Mouse (Mus musculus) hindbrain, embryonic 11.5 days (tissue): ENCODE results near the gene 4933415A04Rik. TPM values are rescaled to one million over a fixed set of nuclear protein-coding genes. Genes with fewer than 3 reads are reported as not detected.
A peak's percentile ranks its signal among the peaks of the same experiment; 100 is the strongest.

ENCODE experiments used
- ATAC-seq: fragments of 200-750 bp; cut with Nextera tagmentation; 2 replicates; pipeline ENCODE4 v1.8.0; 2017; ENCODE audit warnings: mild to moderate bottlenecking, moderate TSS enrichment, moderate library complexity; ENCODE audit not compliant: low FRiP score
- DNase-seq: peaks from one replicate; pipeline ENCODE4 v3.0.0-alpha.2; 2015; ENCODE audit warnings: low spot score
- H3K27ac ChIP-seq: fragments of 300-500 bp; sonication (generic); 2 replicates; pipeline ENCODE4 v1.5.1; 2014; ENCODE audit warnings: mild to moderate bottlenecking, low read depth, low read length
- H3K27me3 ChIP-seq: fragments of 300-500 bp; sonication (generic); 2 replicates; pipeline ENCODE4 v1.6.1; 2014; ENCODE audit warnings: mild to moderate bottlenecking, low read length, moderate library complexity, mixed read lengths; ENCODE audit not compliant: control insufficient read depth, insufficient read depth
- H3K36me3 ChIP-seq: fragments of 300-500 bp; sonication (generic); 2 replicates; pipeline ENCODE4 v1.6.1; 2014; ENCODE audit warnings: mild to moderate bottlenecking, low read length, moderate library complexity, mixed read lengths; ENCODE audit not compliant: control insufficient read depth, insufficient read depth
- H3K4me1 ChIP-seq: fragments of 300-500 bp; sonication (generic); replicated peaks from 2 replicates; pipeline ENCODE4 v1.6.1; 2014; ENCODE audit warnings: low read length, mixed read lengths; ENCODE audit not compliant: control insufficient read depth, insufficient read depth
- H3K4me2 ChIP-seq: fragments of 300-500 bp; sonication (generic); replicated peaks from 2 replicates; pipeline ENCODE4 v1.6.1; 2014; ENCODE audit warnings: mild to moderate bottlenecking, low read depth, low read length
- H3K4me3 ChIP-seq: fragments of 300-500 bp; sonication (generic); 2 replicates; pipeline ENCODE4 v1.5.1; 2014; ENCODE audit warnings: low read depth, low read length
- H3K9ac ChIP-seq: fragments of 300-500 bp; sonication (generic); 2 replicates; pipeline ENCODE4 v1.6.1; 2014; ENCODE audit warnings: low read depth, low read length
- H3K9me3 ChIP-seq: fragments of 300-500 bp; sonication (generic); 2 replicates; pipeline ENCODE4 v1.6.1; 2016; ENCODE audit warnings: low read length; ENCODE audit not compliant: control insufficient read depth
- WGBS: fragments of 180-500 bp; shearing (Covaris S2); extraction: QIAGEN DNeasy Blood & Tissue Kit; methylation state at CpG from one replicate; pipeline ENCODE4 v1.1.7; 2014; 5-methylcytosine and 5-hydroxymethylcytosine counted together
- polyA plus RNA-seq: library from polyadenylated mRNA; unstranded; fragments of >200 nt; fragmentation: Nextera tagmentation; extraction: Ambion mirVana; gene quantifications from 2 replicates; pipeline ENCODE4 v1.2.1, GENCODE M21; 2014

4933415A04Rik gene
- polyA plus RNA-seq, 1 experiment from 2014 or later = 8.5 TPM

DNA sequence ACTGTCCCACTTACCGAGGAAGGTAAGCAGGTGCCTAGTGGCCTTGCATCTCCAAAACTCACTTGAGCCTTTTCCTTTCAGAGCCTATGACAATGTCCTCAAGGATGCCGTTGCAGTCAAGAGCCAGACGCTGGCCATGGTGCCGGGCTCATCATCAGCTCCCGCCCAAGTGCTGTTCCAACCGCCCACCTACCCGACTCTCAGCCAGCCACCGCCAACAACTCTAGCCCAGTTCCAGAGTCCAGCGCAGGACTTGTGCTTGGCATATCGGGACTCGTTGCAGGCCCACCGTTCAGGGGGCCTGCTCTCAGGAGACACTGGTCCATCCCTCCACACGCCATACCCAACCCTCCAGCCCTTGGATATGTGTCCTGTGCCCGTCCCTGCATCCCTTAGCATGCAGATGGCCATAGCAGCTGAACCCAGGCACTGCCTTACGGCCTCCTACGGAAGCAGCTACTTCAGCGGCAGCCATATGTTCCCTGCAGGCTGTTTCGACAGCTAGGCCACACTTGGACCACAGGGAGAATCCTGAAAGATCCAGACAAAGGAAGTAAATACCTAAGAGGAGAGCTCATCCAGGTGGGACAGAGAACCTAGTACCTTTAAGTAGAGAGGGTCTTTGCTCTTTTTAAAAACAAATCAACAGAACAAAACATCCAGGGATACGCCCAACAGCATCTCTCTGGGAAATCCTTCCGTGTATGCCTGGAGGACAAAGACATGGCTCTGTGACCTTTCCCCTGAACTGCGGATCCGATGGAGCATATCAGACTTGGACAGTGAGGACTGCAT, 1.4 kb upstream of the 4933415A04Rik start:
- ATAC-seq (no peak), DNase-seq (no peak)
- Histone ChIP-seq H3K9me3 (no peaks in the 10 kb centered on the region), H3K4me3 (no peak overlapping the region), H3K27ac (no peak overlapping the region), H3K4me1 (0 out of 2 replicates have a peak, but pooled peaks cover 2% of the 10 kb centered on the region), H3K36me3 (0 out of 2 replicates have a peak, but pooled peaks cover 4% of the 10 kb centered on the region), H3K9ac (no peak overlapping the region), H3K4me2 (no peak overlapping the region), H3K27me3 (no peaks in the 10 kb centered on the region)
- 87% methylated on average over 22 of the region's 22 CpGs for WGBS

DNA sequence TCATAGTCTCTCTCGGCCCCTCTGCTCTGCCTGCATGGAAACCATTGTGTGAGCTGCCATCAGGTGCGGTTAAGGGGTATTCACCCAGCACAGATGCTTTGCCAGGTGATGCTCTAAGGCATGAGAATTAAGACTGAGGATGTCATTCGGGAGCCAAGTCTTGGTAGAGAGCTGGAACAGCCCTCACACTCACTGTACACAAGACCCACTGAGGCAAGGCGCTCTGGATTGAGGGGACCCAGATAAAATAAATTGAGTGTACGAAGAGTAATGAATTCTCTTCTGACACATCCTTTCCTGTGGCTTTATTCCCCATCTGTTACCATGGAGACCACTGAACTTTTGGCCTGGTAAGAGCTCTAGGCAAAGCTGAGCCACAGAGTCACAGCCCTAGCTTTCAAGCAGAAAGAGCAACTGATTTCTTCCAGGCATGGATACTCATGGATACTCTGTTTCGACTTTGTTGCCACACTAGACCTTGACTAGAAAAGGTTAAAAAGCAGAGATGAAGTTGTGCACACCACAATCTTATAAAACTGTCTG, 2.8 kb downstream of the 4933415A04Rik start:
- no peaks in the 10 kb centered on the region for H3K9me3 ChIP-seq
- H3K4me2 ChIP-seq = no peak overlapping the region
- no peak overlapping the region for H3K27ac ChIP-seq
- DNase-seq (no peak), ATAC-seq (peak; percentile 64)
- no peaks in the 10 kb centered on the region for H3K27me3 ChIP-seq
- 0 out of 2 replicates have a peak, but pooled peaks cover 2% of the 10 kb centered on the region for H3K4me1 ChIP-seq
- no peak overlapping the region for H3K9ac ChIP-seq
- H3K36me3 ChIP-seq = no peaks in the 10 kb centered on the region
- WGBS = 62% methylated on average over 6 of the region's 6 CpGs
- no peak overlapping the region for H3K4me3 ChIP-seq

DNA sequence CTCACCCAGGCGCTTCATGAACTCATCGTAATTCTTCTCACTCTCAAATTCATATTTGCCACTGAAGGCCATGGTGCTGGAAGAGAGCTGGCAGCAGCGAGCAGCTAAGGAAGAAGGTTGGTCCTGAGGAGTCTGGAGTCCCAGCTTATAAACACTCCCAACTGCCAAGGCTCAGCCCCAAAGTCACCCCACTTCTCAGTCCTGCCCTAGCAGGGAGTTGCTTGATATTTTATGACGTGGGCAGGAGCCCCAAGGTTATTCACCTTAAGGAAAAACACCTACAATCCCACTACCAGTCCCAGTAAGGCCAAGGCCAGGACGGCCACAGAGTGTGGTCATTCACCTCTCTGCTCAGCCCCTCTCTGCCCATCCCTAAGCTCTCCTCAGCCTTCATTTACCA, 14.6 kb downstream of the 4933415A04Rik start, which contains the start of gene Fabp6:
Gene Fabp6 (minus strand): TSS at position 101 of the 400 bp plus-strand sequence.
- no peaks in the 10 kb centered on the region for H3K36me3 ChIP-seq
- H3K4me2 ChIP-seq = no peak within 1 kb of the TSS
- 85% methylated on average over 5 of the region's 5 CpGs for WGBS
- H3K4me1 ChIP-seq = no peaks in the 10 kb centered on the region
- no peaks in the 10 kb centered on the region for H3K9me3 ChIP-seq
- H3K27ac ChIP-seq = no peak within 1 kb of the TSS
- ATAC-seq (no peak), DNase-seq (no peak)
- no peak within 1 kb of the TSS for H3K9ac ChIP-seq
- no peaks in the 10 kb centered on the region for H3K27me3 ChIP-seq
- H3K4me3 ChIP-seq = no peak within 1 kb of the TSS

DNA sequence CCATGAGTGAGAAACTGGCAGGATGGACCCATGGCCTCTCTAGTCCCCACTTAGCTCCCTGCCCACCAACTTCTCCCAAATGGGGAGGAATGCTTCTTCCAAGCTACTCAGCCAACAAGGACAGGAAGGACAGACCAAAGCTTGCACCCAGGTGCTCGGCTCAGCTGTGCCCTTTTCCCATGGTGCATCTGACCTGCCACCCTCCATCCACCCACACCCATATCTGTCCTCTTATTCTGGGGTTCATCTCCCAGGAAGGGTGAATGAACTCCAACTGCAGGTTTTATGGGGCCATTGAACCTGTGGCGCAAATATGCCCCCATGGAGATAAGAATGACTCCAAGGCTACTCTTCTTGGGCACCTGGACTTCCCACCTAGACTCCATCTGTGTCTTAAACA, 17.4 kb downstream of the 4933415A04Rik start:
- 93% methylated on average over 2 of the region's 2 CpGs for WGBS
- no peak overlapping the region for H3K4me2 ChIP-seq
- H3K9me3 ChIP-seq = no peaks in the 10 kb centered on the region
- no peaks in the 10 kb centered on the region for H3K36me3 ChIP-seq
- H3K27me3 ChIP-seq = no peaks in the 10 kb centered on the region
- no peak overlapping the region for H3K9ac ChIP-seq
- no peaks in the 10 kb centered on the region for H3K4me1 ChIP-seq
- ATAC-seq (no peak), DNase-seq (no peak)
- no peak overlapping the region for H3K27ac ChIP-seq
- no peak overlapping the region for H3K4me3 ChIP-seq

DNA sequence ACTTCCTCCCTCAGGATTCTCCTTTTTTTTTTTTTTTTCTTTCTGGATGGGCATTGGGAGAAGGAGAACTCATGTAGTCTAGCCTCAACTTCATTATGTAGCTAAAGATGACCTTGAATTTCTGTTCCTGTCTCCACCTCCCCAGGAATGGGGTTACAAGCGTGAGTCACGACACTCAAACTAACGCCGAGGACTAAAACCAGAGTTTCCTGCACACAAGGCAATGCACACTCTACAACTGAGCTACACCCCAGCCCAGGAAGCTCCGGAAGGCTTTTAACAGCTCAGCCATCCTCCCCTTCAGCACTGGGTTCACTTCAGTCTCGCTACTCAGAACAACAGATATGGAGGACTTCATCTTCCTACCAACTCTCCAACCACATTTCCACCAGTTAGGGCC, 18.1 kb downstream of the 4933415A04Rik start:
- WGBS = 86% methylated on average over 6 of the region's 6 CpGs
- ATAC-seq (no peak), DNase-seq (no peak)
- Histone ChIP-seq H3K4me3 (no peak overlapping the region), H3K4me2 (no peak overlapping the region), H3K4me1 (no peaks in the 10 kb centered on the region), H3K27ac (no peak overlapping the region), H3K9me3 (no peaks in the 10 kb centered on the region), H3K27me3 (no peaks in the 10 kb centered on the region), H3K36me3 (no peaks in the 10 kb centered on the region), H3K9ac (no peak overlapping the region)

DNA sequence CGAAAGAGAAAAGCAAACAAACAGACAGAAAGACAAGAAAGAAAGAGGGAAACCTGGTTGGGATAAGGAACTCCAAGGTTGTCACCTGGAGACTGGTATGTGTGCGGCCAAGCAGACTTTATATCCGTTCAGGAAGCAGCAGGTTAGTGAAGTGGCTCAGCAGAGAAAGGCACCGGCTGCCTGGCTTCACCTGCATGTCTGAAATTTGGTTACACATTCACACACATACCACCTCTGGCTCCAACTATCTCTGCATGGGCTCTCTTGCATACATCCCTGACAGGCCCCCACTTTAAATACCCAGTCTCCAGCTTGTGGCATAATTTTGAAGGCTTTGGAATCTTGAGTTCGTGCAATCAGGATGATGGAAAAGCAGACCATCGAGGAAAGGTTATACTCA, 19.0 kb downstream of the 4933415A04Rik start:
- DNase-seq = no peak
- 90% methylated on average over 6 of the region's 6 CpGs for WGBS

DNA sequence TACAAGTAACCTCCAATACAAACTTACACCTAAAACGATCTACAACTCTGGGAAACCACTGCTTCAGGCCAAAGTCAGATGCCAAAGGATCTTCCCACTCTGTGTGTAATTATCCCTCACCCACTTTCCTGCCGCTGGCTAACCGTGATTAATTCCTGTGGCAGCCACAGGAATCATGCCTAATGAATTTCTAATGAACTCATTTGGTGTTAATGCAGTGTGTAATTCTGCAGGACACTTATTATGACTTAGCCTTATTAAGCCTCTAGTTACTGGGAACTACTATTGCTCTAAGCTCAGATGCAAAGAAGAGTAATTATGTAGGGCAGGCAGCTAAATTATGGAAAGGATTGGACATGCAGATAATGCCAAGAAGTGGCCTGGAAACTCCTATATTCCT, 21.6 kb downstream of the 4933415A04Rik start:
- Histone ChIP-seq H3K4me1 (no peaks in the 10 kb centered on the region), H3K36me3 (no peaks in the 10 kb centered on the region), H3K4me2 (no peak overlapping the region), H3K27me3 (no peaks in the 10 kb centered on the region), H3K9me3 (no peaks in the 10 kb centered on the region), H3K27ac (no peak overlapping the region), H3K4me3 (no peak overlapping the region), H3K9ac (no peak overlapping the region)
- no peak for DNase-seq
- ATAC-seq = no peak
- WGBS = 71% methylated on average over 3 of the region's 3 CpGs

More for the DNA sequence above, 19.0 kb downstream of the 4933415A04Rik start:
- no peak for ATAC-seq
- Histone ChIP-seq H3K4me1 (no peaks in the 10 kb centered on the region), H3K9me3 (no peaks in the 10 kb centered on the region), H3K36me3 (no peaks in the 10 kb centered on the region), H3K4me2 (no peak overlapping the region), H3K4me3 (no peak overlapping the region), H3K9ac (no peak overlapping the region), H3K27me3 (no peaks in the 10 kb centered on the region), H3K27ac (no peak overlapping the region)

DNA sequence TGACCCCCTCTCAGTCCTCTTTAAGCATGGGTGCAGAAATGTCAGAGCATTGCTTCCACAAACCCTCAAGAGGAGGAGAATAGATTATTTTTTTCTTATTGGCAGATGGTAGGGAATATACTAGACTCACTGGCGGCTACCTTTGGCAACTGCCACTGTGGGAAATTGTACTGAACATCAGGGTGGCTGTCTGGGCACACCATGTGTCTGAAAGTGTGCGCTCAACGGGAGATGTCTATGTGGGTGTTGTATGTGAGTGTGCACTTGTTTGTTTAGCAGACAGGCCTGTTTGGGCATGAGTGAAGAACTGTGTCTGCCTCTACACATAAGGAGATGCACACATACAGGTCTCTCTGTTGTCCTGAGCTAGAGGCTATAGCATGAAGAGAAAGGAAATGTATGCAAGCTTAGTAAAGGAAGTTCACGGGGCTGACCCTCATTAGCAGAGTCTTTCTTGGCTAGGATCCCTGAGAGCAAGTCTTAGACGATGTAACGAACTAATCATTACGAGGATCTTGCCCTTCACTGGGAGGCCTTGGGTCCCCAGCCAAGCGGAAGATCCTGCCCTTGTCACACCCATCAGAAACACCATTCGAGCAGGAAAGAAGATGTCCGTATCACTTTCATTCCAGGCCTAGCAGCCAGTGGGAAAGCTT, 23.3 kb downstream of the 4933415A04Rik start:
- whole genome bisulfite sequencing = 84% methylated on average over 10 of the region's 10 CpGs
- Histone ChIP-seq H3K9me3 (no peaks in the 10 kb centered on the region), H3K4me3 (no peak overlapping the region), H3K36me3 (no peaks in the 10 kb centered on the region), H3K4me1 (no peaks in the 10 kb centered on the region), H3K27ac (no peak overlapping the region), H3K4me2 (no peak overlapping the region), H3K27me3 (no peaks in the 10 kb centered on the region), H3K9ac (no peak overlapping the region)
- ATAC-seq (no peak), DNase-seq (no peak)
